ENCODE assay signal across 1 mouse cellular context in the genomic region with DNA sequence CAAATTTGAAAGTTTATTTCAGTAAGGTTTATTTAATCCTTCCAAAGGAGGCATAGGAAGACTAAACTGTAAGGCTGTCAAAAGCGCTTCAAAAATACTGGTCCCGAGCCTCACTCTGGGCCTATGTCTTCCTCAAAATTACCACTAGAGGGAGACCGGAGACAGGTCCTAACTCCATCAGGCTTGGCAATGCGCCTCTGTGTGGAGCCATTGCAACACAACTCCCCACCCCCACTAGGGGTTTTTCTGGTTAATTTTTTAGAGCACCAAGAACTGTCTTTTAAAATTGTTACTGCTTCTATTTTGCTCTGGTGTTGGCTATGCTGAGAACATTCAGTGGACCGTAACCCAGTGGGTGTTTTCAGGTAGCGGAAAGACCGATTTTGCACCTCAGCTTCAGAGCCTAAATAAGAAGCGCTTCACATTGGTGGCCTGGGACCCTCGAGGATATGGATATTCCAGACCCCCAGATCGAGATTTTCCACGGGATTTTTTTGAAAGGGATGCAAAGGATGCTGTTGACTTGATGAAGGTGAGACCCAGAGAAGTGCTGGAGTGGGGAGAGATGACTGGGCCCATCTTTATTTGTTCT.
A peak's percentile ranks its signal among the peaks of the same experiment; 100 is the strongest.
TF ChIP-seq lines count a peak whose summit lies in the region.

No protein-coding gene starts in this region.

TF ChIP-seq in C2C12, 6 proteins besides CTCF, POLR2A, EP300 and RAD21:
- TF ChIP-seq CEBPB (IDR thresholded peaks at IDR 0.05; ENCODE audit: low read depth) (peak; percentile 93), USF1 (IDR thresholded peaks at IDR 0.05; ENCODE audit: low read depth) (no peak)
